Mouse (Mus musculus): Measurements from ENCODE around the gene Rack1. TPM values are rescaled to one million over a fixed set of nuclear protein-coding genes. Genes with fewer than 3 reads are reported as not detected.

The Rack1 gene
- polyA plus RNA-seq, 1 experiment, result 3,051 TPM

GRCm38 (mm10) chr11:48830279-48830678, 30.1 kb downstream of the Rack1 start:
- Histone ChIP-seq H3K27me3 (ENCODE audit: control insufficient read depth, insufficient read depth, insufficient read length) (no peaks in the 10 kb centered on the region), H3K4me3 (ENCODE audit: insufficient read depth, poor library complexity, severe bottlenecking) (no peak overlapping the region), H3K36me3 (ENCODE audit: control insufficient read depth, insufficient read depth) (no peaks in the 10 kb centered on the region), H3ac (ENCODE audit: control insufficient read depth, insufficient read length, low read depth) (no peak overlapping the region), H3K79me3 (ENCODE audit: low read depth) (no peaks in the 10 kb centered on the region), H3K79me2 (ENCODE audit: control insufficient read depth, insufficient read depth) (no peaks in the 10 kb centered on the region)
- no peak for TF ChIP-seq CEBPB (IDR thresholded peaks at IDR 0.05; ENCODE audit: low read depth)
- no peak for TF ChIP-seq CTCF (IDR thresholded peaks at IDR 0.05; ENCODE audit: control insufficient read depth, insufficient read depth, insufficient read length)
- TF ChIP-seq MAX (IDR thresholded peaks at IDR 0.05), result no peak
- no peak for TF ChIP-seq MYOD1 (IDR thresholded peaks at IDR 0.05; ENCODE audit: control insufficient read depth, insufficient read length, low read depth)
- TF ChIP-seq USF1 (IDR thresholded peaks at IDR 0.05; ENCODE audit: low read depth), result no peak
- no peak for TF ChIP-seq MYOG (IDR thresholded peaks at IDR 0.05; ENCODE audit: control insufficient read depth, extremely low read depth, insufficient read length)
- TF ChIP-seq FOSL1 (IDR thresholded peaks at IDR 0.05; ENCODE audit: insufficient read depth, low read length, poor library complexity, severe bottlenecking), result no peak

GRCm38 (mm10) chr11:48831273-48831672, 31.1 kb downstream of the Rack1 start:
- Histone ChIP-seq H3K36me3 (ENCODE audit: control insufficient read depth, insufficient read depth) (no peaks in the 10 kb centered on the region), H3K79me2 (ENCODE audit: control insufficient read depth, insufficient read depth) (no peaks in the 10 kb centered on the region), H3K4me3 (ENCODE audit: insufficient read depth, poor library complexity, severe bottlenecking) (no peak overlapping the region), H3K27me3 (ENCODE audit: control insufficient read depth, insufficient read depth, insufficient read length) (no peaks in the 10 kb centered on the region), H3K79me3 (ENCODE audit: low read depth) (no peaks in the 10 kb centered on the region), H3ac (ENCODE audit: control insufficient read depth, insufficient read length, low read depth) (no peak overlapping the region)
- TF ChIP-seq MYOG (IDR thresholded peaks at IDR 0.05; ENCODE audit: control insufficient read depth, extremely low read depth, insufficient read length), result no peak
- no peak for TF ChIP-seq CTCF (IDR thresholded peaks at IDR 0.05; ENCODE audit: control insufficient read depth, insufficient read depth, insufficient read length)
- no peak for TF ChIP-seq CEBPB (IDR thresholded peaks at IDR 0.05; ENCODE audit: low read depth)
- TF ChIP-seq USF1 (IDR thresholded peaks at IDR 0.05; ENCODE audit: low read depth), result no peak
- no peak for TF ChIP-seq MAX (IDR thresholded peaks at IDR 0.05)
- no peak for TF ChIP-seq MYOD1 (IDR thresholded peaks at IDR 0.05; ENCODE audit: control insufficient read depth, insufficient read length, low read depth)

- H3K79me2 ChIP-seq (ENCODE audit: control insufficient read depth, insufficient read depth), result no peaks in the 10 kb centered on the region
- H3ac ChIP-seq (ENCODE audit: control insufficient read depth, insufficient read length, low read depth), result no peak overlapping the region
- peak overlapping the region; percentile 54 for H3K4me3 ChIP-seq (ENCODE audit: insufficient read depth, poor library complexity, severe bottlenecking)
- H3K27me3 ChIP-seq (ENCODE audit: control insufficient read depth, insufficient read depth, insufficient read length), result no peaks in the 10 kb centered on the region
- no peaks in the 10 kb centered on the region for H3K79me3 ChIP-seq (ENCODE audit: low read depth)
- TF ChIP-seq MAX (IDR thresholded peaks at IDR 0.05), result no peak
- no peaks in the 10 kb centered on the region for H3K36me3 ChIP-seq (ENCODE audit: control insufficient read depth, insufficient read depth)
These were observed 33.1 kb downstream of the Rack1 start for GRCm38 (mm10) chr11:48833078-48833730.

- TF ChIP-seq MYOD1 (IDR thresholded peaks at IDR 0.05; ENCODE audit: control insufficient read depth, insufficient read length, low read depth) (peak; percentile 49), MAX (IDR thresholded peaks at IDR 0.05) (peak; percentile 46), FOSL1 (IDR thresholded peaks at IDR 0.05; ENCODE audit: insufficient read depth, low read length, poor library complexity, severe bottlenecking) (no peak), CEBPB (IDR thresholded peaks at IDR 0.05; ENCODE audit: low read depth) (peak; percentile 48)
- peak overlapping the region; percentile 54 for H3K4me3 ChIP-seq (ENCODE audit: insufficient read depth, poor library complexity, severe bottlenecking)
- H3K36me3 ChIP-seq (ENCODE audit: control insufficient read depth, insufficient read depth), result no peaks in the 10 kb centered on the region
- no peaks in the 10 kb centered on the region for H3K79me2 ChIP-seq (ENCODE audit: control insufficient read depth, insufficient read depth)
- no peaks in the 10 kb centered on the region for H3K79me3 ChIP-seq (ENCODE audit: low read depth)
- H3ac ChIP-seq (ENCODE audit: control insufficient read depth, insufficient read length, low read depth), result peak overlapping the region; percentile 54
- H3K27me3 ChIP-seq (ENCODE audit: control insufficient read depth, insufficient read depth, insufficient read length), result no peaks in the 10 kb centered on the region
These were observed 33.9 kb downstream of the Rack1 start for GRCm38 (mm10) chr11:48833731-48834639.

- H3K36me3 ChIP-seq (ENCODE audit: control insufficient read depth, insufficient read depth), result no peaks in the 10 kb centered on the region
- TF ChIP-seq CEBPB (IDR thresholded peaks at IDR 0.05; ENCODE audit: low read depth) (no peak), CTCF (IDR thresholded peaks at IDR 0.05; ENCODE audit: control insufficient read depth, insufficient read depth, insufficient read length) (no peak), USF1 (IDR thresholded peaks at IDR 0.05; ENCODE audit: low read depth) (no peak), MAX (IDR thresholded peaks at IDR 0.05) (no peak), FOSL1 (IDR thresholded peaks at IDR 0.05; ENCODE audit: insufficient read depth, low read length, poor library complexity, severe bottlenecking) (no peak), MYOG (IDR thresholded peaks at IDR 0.05; ENCODE audit: control insufficient read depth, extremely low read depth, insufficient read length) (no peak), MYOD1 (IDR thresholded peaks at IDR 0.05; ENCODE audit: control insufficient read depth, insufficient read length, low read depth) (no peak)
- H3K4me3 ChIP-seq (ENCODE audit: insufficient read depth, poor library complexity, severe bottlenecking), result no peak overlapping the region
- no peaks in the 10 kb centered on the region for H3K79me2 ChIP-seq (ENCODE audit: control insufficient read depth, insufficient read depth)
- H3ac ChIP-seq (ENCODE audit: control insufficient read depth, insufficient read length, low read depth), result no peak overlapping the region
- H3K79me3 ChIP-seq (ENCODE audit: low read depth), result no peaks in the 10 kb centered on the region
- H3K27me3 ChIP-seq (ENCODE audit: control insufficient read depth, insufficient read depth, insufficient read length), result no peaks in the 10 kb centered on the region
These were observed 35.8 kb downstream of the Rack1 start for GRCm38 (mm10) chr11:48835923-48836322.

- Histone ChIP-seq H3K79me2 (ENCODE audit: control insufficient read depth, insufficient read depth) (no peaks in the 10 kb centered on the region), H3K27me3 (ENCODE audit: control insufficient read depth, insufficient read depth, insufficient read length) (no peaks in the 10 kb centered on the region)
These were observed 36.8 kb downstream of the Rack1 start for GRCm38 (mm10) chr11:48836990-48837309.

More at GRCm38 (mm10) chr11:48836990-48837309, 36.8 kb downstream of the Rack1 start:
- no peaks in the 10 kb centered on the region for H3K79me3 ChIP-seq (ENCODE audit: low read depth)
- H3ac ChIP-seq (ENCODE audit: control insufficient read depth, insufficient read length, low read depth), result peak overlapping the region; percentile 83
- TF ChIP-seq MAX (IDR thresholded peaks at IDR 0.05), result no peak
- TF ChIP-seq MYOG (IDR thresholded peaks at IDR 0.05; ENCODE audit: control insufficient read depth, extremely low read depth, insufficient read length), result no peak
- no peak for TF ChIP-seq USF1 (IDR thresholded peaks at IDR 0.05; ENCODE audit: low read depth)
- TF ChIP-seq FOSL1 (IDR thresholded peaks at IDR 0.05; ENCODE audit: insufficient read depth, low read length, poor library complexity, severe bottlenecking), result no peak
- TF ChIP-seq MYOD1 (IDR thresholded peaks at IDR 0.05; ENCODE audit: control insufficient read depth, insufficient read length, low read depth), result no peak
- TF ChIP-seq CEBPB (IDR thresholded peaks at IDR 0.05; ENCODE audit: low read depth), result no peak
- no peak for TF ChIP-seq CTCF (IDR thresholded peaks at IDR 0.05; ENCODE audit: control insufficient read depth, insufficient read depth, insufficient read length)
- H3K36me3 ChIP-seq (ENCODE audit: control insufficient read depth, insufficient read depth), result no peaks in the 10 kb centered on the region
- peak overlapping the region; percentile 56 for H3K4me3 ChIP-seq (ENCODE audit: insufficient read depth, poor library complexity, severe bottlenecking)
